Mouse (Mus musculus) lung, adult 2 months (tissue): ENCODE measurements around the gene Tas1r1.

Experiments
- CTCF ChIP-seq: fragments of 200-500 bp; IDR thresholded peaks from 2 replicates; pipeline ENCODE4 v1.5.1; 2011; ENCODE audit warnings: mild to moderate bottlenecking, low read length, control low read depth; ENCODE audit not compliant: insufficient read depth
- POLR2A ChIP-seq: fragments of 200-500 bp; IDR thresholded peaks from 2 replicates; pipeline ENCODE4 v1.6.1; 2011; ENCODE audit warnings: low read depth, mild to moderate bottlenecking, control low read depth, low read length, borderline replicate concordance; ENCODE audit errors: extremely low read depth

- no peak for TF ChIP-seq CTCF
- TF ChIP-seq POLR2A, result no peak
These were observed 46.3 kb downstream of the Tas1r1 start for GRCm38 (mm10) chr4:151992091-151992490.
